Mouse (Mus musculus) embryo, embryonic 10.5 days (tissue): ENCODE measurements around the gene Rnf10.
A peak's percentile ranks its signal among the peaks of the same experiment; 100 is the strongest.

Experiments
- DNase-seq: peaks from one replicate; pipeline ENCODE4 v3.0.0-alpha.2; 2015; ENCODE audit warnings: low spot score

Gene Rnf10

DNA sequence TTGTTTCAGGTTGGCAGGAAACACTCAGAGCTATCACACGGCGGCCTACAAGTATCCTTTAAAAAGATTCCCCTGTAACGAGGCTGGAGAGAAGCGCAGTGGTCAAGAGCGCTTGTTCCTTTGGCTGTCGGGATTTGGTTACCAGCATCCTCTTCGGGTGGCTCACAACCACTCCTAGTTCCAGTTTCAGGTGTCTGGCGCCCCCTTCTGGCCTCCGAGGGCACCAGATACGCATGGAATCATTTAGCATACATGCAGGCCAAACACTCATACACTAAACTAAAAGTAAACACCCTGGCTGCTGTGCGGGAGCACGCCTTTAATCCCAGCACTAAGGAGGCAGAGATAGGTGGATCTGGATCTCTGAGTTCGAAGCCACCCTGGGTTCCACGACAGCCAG, 3.3 kb upstream of the Rnf10 start:
- peak; percentile 68 for DNase-seq

DNA sequence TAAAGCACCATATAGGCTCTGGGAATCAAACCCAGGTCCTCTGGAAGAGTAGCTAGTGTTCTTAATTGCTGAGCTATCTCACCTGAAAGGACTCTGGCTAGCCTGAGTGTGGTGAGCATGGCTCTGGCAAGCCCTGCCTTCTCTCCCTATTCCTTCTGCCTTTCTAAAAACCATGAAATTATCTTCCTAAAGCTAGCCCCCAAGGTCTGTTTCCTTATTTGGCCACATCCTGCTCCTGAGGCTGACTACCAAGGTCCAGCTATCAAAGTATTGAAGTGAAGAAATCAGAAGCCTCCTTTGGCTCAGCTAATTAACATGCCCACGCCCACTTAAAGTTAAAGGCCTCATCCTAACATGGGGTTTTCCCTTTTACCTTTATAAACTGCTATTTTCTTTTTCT, 2.1 kb upstream of the Rnf10 start:
- DNase-seq = no peak

DNA sequence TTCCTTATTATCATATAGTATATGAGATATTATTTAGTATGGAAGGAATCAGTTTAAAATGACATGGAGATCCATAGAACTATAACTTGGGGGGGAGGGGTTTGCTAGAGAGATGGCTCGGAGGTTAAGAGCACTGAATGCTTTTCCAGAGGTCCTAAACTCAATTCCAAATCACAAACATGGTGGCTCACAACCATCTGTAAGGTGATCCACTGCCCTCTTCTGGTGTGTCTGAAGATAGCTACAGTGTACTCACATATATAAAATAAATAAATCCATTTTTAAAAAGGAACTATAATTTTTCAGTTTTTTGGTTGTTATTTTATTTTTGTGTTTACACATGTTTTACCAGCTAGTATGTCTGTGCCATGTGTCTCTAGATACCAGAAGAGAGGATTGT, 1.7 kb upstream of the Rnf10 start:
- no peak for DNase-seq

DNA sequence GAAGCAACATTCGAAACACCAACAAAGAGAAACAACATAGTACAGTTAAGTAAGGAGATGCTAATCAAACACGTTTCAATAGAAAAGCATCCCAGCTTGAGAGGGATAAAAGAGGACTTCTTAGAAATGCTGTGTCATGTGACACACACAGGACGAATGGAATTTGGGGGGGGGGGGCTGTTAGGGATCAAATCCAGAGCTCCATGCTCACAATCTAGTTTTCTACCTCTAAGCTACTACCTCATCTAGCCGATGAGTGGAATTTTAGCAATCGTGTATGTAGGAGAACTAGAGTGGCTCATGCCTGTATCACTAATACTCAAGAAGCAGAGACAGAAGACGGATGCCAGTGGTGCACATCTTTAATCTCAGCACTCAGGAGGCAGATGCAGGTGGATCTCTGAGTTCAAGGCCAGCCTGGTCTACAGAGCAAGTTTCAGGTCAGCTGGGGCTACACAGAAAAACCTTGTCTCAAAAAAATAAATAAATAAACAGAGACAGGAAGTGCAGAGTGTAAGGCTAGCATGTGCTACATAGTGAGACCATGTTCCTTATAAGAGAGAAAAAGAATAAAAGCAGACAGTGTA, 944 bp upstream of the Rnf10 start:
- peak; percentile 30 for DNase-seq

DNA sequence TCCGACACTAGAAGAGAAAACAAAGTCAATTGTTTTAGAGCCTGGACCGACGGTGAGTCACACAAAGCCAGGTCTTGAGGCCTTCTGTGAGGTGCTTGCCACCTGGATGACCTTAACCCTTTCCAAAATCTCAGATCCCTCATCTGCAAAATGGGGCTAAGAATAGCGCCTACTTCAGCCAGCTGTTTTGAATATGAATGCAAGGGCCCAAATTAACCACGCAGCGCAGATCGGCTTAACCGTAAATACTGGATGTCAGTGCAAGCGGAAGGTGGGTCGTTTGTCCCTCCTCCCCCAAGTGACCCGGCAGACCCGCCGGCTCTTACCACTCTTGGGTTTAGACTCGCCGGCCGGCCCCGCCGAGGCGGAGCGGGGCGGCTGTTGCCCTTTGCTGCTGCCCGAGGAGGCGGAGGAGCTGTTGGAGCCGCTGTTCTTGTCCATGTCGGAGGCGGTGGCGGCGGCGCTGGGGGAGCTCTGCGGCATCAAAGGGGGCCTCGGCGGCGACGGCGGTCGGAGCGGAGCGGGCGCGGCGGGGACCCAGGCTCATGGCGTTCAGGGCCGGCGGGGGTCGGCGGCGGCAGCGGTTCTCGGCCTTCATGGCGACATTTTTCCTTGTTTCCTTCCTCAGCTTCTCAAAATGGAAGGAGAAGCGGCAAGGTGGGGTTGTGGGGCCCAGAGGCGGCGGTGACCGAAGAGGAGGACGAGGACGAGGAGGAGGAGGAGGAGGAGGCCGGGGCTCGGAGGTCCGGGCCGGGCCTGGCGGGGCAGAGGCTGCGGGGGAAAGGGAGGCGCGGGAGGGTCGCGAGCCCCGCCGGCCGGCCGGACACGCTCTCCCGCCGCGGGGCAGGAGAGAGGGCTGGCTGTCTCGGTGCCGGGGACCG, 527 bp downstream of the Rnf10 start:
- DNase-seq = peak; percentile 60

DNA sequence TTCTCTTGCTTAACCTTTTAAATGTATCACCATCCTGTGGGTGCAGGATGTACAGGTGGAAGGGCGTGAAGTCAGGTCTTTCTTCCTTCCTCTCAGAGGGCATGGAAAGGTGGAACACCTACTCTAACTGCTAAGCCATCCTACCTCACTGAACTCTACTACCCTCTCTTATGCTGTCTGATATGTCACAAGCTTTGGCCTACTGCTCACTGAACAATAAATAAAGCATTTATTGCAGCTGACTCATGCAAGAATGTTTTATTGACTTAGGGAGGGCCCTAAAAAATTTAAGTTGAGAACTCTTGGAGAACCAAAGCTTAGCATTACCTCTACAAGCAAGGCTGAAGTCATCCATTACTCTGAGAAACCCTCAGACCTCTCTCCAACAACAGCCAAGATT, 2.7 kb downstream of the Rnf10 start:
- no peak for DNase-seq

DNA sequence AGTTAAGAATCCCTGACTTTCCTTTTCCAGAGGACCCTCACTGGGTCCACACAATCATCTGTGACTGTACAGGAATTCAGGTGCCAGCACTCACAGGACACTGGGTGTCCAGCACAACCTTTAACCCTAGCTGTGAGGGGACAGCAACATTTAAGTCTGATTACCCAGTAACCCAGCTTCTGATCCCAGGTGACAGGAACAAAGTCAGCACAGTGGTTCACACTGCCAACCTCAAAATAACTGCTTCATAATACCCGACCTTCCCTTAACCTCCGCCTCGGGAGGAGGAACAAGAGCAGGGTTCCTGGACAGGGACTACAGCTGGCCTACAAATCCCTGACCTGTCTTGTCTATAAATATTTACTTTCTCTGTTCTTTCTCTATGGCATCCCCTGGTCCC, 4.4 kb downstream of the Rnf10 start:
- no peak for DNase-seq

DNA sequence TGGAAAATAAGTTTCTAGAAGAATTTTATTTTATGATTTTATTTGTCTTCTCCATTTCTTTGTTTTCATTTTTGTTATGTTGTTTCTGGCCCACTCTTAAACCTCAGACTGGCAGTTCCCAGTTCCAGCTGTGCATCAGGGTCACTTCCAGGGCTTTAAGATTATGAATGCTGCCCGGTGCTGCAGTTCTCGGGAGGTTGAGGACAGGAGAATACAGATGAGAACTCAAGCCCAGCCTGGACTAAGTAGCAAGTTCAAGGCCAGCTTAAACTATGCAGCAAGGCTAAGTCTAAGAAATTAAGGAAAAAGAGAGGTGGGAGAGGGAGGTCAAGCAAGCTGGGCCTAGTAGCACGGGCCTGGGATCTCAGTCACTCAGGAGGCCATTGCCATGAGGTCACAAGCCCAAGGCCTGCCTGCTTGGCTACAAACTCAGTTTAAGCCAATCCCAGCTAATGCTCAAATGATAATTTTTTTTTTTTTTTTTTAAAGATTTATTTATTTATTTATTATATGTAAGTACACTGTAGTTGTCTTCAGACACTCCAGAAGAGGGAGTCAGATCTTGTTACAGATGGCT, 5.1 kb downstream of the Rnf10 start:
- DNase-seq = no peak

DNA sequence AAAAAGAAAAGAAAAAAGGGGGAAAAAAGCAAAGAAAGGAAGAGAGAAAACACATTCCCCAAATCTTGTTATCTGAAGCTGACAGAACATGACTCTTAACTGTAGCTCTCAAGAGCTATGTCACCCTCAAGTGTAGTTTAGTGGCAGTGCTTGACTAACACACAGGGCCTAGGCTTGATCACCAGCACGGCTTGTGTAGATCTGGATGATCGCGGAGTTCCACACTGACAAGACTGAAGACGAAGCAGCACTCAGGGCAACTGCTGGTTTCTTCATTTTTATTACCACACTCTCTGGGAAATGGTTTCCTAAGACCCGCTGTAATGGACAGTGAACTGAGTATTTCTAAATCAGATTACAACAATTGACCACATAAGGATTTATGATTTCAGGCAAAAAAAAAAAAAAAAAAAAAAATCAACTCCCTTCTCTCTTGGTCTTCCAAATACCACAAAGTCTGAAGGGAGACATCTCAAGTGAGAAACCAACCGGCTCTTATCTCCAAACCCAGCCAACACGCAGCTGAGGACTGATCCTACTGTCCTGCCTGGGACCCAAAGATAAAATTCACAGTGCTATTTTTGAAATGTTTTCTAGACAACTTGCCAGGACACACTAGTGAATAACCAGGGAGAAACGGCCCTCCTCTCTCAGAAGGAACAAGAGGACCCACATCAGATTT, 5.8 kb downstream of the Rnf10 start:
- DNase-seq = no peak

DNA sequence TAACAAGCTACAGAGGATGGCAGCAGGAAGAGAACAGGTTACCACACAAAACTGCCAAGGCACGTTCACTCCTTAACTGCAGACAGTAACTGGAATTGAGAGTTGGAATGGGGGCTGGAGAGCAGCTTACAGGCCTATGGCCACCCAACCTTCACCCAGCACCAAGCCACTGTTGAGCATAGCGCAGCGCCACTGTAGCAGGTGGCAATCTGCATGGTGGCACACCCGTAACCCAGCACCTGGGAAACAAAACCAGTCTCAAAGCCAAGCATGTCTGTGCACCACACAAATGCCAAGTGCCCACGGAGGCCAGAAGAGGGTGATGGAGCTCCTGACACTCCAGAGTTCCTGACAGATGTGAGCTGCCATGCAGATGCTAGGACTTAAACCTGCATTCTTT, 6.4 kb downstream of the Rnf10 start:
- DNase-seq = no peak

DNA sequence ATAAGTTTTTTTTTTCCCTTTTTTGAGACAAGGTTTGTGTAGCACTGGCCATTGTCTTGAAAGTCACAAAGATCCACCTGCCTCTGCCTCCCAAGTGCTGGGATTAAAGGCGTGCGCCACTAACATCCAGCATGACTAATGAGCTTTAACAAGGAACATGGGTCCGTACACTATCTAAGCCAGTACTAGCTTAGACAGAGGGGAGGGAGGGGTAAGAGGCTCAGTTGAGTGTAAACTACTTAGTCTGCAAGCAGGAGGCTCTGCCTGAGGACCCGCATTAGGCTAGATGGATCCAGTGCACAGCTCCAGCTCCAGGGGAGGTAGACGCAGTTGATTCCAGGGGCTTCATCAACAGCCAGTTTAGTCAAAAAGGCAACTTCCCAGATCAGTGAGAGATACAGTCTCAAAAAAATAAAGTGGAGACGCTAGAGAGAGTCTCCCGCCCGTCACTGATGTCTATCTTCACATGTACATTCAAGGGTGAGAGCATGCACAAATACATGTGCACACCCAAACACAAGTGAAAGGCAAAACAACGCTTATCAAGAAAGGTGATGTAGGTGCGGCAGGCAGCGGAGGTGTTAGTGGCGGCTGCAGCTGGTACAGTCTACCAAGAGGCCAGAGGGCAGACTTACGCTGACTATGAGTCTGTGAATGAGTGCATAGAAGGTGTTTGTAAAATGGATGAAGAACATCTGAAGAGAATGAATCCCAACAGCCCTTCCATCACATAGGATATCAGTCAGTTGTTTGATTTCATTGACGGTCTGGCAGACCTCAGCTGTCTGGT, 10.0 kb downstream of the Rnf10 start:
- DNase-seq = no peak

DNA sequence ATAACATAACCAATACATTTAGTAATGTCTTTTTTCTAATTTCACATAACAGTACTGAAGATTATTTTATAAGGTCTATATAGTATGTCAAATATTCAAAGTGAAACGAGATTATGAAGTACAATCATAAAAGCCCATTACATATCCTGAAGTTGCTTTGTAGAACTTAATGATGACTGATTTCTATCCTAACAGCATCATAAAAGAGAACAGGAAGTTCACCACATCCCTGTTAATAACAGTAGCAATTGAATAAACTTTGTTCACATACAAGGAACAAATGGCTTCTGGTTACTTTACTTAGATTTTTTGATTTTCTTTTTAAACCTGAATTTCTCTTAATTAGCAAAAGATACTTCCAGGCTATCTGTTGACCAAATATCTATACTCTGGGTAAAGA, 10.8 kb downstream of the Rnf10 start:
- no peak for DNase-seq

DNA sequence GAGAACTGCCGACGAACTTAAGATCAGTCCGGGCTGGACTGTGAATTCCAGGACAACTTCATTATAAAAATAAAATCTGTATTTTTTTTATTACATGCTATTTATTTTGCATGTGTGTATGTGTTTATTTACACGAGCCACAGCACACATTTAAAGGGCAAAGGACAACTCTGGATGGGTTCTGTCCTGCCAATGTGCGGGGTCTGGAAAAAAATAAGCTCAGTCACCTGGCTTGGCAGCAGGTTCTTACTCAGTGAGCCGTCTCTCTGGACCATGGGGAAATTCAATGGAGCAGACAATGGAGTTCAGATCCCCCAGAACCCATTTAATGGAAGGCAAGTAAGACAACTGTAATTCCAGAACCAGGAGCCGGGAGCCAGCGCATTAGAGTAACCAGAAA, 11.6 kb downstream of the Rnf10 start:
- DNase-seq = no peak

DNA sequence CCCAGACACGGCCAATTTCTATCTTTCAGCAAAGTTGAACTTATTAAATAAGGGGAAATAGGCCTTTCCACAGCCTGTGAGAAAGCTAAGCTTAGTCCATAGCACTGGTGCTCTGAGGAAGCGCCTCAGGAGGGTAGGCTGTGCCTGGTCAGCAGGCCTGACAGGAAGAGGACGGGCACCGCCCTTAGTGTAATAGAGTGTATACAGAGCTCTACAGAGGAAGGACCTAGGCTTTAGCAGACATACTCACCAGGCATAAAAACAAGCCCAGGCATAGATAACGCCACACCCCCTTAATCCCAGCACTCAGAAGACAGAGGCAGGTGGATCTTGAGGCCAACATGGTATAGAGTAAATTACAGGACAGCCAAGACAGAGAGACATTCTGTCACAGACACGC, 12.3 kb downstream of the Rnf10 start:
- DNase-seq = no peak

DNA sequence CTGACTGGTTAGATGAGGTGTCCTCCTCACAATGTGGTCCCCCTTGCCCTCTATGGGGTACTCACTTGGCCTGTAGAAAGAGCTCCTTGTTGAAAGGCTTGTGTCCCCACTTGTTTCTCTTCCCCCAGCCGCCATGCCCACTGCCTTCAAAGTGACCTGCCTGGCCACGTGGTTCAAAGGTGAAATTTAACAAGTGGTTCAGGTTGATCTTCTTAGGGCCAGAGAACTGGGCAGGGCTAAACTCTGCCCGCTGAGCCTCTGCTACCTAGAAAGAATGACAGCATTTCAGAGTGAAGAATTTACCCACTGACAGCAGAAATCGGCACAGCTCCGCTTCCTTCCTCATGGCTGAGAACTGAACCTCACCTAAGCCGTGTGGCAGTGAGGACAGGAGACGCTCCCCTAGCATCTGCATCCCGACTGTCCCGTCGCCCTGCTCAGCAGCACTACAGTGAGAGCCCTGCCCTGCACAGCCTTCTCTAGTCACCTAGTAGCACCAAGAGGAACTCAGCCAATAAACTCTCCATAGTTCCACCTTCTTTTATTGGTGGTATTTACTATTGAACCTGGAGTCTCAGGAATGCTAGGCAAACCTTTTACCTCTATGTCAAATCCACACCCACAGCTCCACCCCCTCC, 15.7 kb downstream of the Rnf10 start:
- no peak for DNase-seq

DNA sequence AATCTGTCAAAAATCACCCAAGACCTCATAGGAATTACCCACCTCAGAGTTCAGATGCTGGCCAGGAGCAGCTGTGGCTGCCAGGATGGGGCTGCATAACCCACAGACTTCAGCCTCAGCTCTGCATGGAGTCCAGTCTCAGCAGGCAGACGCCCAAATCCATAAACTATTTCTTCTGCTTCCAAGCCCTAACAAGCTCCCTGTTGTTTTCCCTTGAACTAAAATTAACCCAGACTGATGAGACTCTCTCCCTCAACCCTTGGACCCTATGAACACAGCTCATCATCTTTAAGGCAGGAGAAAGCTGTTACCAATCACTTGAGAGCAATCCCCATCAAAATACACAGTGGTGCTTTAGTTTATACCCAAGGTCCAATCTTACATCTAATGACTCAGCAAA, 17.2 kb downstream of the Rnf10 start:
- no peak for DNase-seq

DNA sequence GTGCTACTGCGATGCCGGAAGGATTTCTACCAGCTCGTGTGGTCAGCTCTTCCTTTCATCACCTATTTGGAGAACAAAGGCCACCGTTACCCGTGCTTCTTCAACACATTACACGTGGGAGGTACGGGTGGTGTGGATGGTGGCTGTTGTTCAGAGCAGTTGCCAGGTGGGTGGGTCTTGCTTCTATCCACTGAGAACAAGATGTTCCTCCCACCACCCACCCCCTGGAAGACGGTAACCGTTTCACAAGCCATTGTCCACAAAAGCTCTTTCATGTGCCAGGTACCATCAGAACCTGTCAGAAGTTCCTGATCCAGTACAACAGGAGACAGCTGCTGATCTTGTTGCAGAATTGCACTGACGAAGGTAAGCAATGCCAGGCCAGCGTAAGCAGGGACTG, 32.5 kb downstream of the Rnf10 start:
- DNase-seq = no peak

DNA sequence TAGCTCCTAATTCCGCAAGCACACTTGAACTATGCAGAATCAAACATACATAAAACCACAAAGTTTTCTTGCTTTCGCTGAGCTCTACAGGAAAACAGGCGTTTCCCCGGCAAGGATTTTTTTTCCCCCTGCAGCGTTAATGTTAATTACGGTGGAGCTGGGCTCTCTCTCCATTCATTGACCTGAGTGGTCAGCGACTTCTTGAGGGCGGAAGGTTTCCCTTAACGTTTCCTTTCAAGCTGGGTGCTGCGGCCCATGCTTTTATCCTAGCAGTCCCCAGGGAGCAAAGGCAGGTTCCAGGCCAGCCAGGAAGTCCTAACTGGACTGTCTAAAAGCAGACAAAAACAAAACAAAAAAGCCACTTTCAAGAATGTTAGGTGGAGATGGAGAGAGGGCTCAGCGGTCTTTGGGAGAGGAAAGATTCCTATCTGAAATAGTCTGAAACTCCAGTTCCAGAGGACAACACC, 33.9 kb downstream of the Rnf10 start:
- DNase-seq = peak; percentile 48

DNA sequence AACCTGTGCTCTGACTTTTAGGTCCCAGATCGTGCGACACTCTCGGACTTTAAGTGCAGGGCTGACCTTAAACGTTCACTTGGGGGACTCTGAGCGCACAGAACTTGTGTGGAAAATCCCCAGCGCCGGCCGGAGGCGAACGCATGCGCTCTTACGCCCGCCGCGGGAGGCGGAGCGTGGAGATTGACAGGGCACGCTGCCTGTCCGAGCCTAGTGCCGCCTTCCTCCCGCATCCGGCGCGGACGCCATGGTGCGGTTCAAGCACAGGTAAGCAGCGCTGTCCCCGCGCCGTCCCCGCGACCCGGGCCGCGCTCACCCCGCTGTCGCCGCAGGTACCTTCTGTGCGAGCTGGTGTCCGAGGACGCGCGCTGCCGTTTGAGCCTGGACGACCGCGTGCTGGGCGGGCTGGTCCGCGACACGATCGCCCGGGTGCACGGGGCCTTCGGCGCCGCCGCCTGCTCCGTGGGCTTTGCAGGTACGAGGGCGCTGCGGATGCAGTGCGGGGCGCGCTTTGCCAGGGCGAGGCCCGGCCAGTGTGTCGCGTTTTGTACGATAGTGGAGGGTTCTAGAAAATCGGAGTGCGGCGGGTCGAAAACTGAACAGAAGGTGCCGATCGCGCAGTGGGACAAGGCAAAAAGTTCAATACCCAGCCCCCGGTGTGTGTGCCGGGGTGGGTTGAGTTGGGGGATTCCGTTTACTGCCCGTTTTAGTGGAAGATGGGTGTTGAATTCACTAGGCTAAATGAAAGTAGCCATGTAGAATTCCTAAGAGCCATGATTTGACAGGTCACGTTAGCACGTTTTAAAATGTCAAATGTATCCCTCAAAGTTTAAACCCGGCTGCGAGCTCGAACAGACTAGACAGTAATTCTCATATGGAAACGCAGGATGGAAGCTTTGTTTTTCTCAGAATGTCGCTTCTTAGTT, 34.6 kb downstream of the Rnf10 start:
- peak; percentile 94 for DNase-seq

DNA sequence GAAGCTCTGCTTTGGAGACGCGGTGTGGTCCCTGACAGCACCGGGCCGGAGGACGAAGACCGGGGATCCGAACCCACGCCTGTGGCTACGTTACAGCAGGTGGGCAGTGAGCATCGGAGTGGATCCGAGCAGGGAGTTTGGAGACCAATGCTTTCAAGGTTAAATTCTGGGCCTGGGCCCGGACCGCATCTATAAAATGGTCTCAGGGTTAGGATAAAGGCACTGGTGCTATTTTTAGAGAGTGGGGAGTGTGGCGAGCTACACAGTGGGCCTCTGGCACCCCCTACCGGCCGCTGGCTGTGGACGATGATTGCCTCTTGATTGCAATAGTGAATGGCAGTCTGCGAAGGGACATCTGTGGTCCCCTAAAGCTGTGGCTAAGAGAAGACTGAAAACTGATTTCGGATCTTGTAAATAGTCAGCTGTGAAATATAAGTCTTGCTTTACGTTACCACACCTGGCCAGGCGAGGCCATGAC, 36.9 kb downstream of the Rnf10 start, which contains the start of gene Pop5:
TSS of gene Pop5 (plus strand) at position 51 of the 478 bp plus-strand sequence.
- DNase-seq = peak; percentile 94
